Mouse (Mus musculus) A20 (cell line): Measurements from ENCODE around the gene 2310030G06Rik.

Experiments
- DNase-seq: peaks from one replicate; pipeline ENCODE4 v3.0.0-alpha.2; 2011; ENCODE audit warnings: low read depth, low spot score

2310030G06Rik gene

GRCm38 (mm10) chr9:50700921-50701691, 45.2 kb downstream of the 2310030G06Rik start:
- DNase-seq = no peak

GRCm38 (mm10) chr9:50698418-50699409, 47.6 kb downstream of the 2310030G06Rik start:
- no peak for DNase-seq

DNA sequence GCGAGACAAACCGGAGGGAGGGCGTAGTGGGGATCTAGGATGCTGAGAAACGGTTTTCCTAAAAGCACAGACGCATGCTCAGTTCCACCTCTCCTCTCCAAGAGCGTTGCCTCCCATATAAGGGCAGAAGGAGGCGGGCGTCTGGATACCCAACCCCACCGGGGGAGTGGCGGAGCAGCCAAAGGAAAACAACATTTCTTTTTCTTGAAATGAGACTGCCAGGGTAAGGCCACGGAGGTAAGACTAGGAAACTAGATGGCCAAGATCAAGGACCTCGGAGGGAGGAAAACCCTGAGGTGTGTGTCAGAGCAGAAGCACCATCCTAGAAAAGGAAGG, 48.7 kb downstream of the 2310030G06Rik start:
- DNase-seq = peak; percentile 19

DNA sequence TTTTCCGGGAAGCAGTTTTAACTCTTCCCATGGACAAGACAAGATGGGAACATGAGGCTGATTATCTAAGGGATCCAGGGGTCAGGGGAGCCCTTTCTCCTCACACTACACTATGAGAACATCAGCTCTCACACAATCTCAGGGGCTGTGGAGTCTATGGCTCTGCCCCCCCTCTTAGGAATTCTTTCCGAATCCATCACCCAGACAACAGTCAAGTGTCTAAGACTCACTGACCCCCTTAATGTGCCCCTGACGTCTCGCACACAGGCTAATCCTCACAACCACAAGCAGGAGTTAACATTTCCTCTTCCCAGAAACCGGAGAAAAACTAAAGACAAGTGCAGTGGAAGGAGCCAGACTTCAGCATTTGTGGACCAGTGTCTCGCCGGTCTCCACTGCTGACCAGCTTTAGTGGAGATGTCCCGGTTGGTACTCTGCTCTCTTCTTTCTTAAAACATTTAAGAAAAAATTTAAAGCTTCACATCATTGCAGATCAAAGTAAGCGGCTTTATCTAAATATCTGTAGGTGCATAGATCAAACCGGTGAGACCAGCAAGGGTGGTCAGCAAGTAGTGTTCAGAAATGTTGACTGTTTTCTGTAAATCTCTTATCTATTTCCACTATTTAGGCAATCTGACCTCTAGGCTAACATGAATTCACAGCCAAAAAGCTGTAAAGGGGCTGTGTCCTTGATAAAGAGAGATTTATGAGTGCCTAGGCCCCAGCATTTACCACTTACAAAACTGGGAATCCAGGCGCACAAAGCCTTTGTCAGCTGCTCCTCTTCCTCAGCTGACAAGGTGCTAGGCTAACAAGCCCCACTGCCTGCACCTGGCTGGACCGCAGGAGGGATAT, 49.3 kb downstream of the 2310030G06Rik start:
- DNase-seq = no peak

GRCm38 (mm10) chr9:50695153-50695552, 51.2 kb downstream of the 2310030G06Rik start:
- DNase-seq = no peak

DNA sequence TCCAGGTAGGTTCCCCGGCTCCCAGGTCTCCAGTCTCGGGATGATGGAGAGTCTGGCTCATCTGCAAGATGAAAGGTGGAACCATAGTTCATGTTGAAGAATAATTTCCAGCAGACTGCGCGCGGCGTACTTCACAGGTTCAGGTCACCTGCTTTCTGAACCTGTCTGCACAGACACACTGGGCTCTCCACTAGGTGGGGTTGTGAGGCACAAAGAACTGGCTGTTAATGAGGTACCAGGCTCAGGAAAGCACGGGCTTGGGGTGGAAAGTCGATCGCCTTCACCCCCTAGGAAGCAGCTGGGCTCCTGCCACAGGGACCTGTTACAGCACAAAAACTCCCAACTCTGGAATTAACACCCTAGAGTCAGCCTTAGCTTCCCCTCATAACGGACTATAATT, 52.7 kb downstream of the 2310030G06Rik start:
- peak; percentile 73 for DNase-seq

DNA sequence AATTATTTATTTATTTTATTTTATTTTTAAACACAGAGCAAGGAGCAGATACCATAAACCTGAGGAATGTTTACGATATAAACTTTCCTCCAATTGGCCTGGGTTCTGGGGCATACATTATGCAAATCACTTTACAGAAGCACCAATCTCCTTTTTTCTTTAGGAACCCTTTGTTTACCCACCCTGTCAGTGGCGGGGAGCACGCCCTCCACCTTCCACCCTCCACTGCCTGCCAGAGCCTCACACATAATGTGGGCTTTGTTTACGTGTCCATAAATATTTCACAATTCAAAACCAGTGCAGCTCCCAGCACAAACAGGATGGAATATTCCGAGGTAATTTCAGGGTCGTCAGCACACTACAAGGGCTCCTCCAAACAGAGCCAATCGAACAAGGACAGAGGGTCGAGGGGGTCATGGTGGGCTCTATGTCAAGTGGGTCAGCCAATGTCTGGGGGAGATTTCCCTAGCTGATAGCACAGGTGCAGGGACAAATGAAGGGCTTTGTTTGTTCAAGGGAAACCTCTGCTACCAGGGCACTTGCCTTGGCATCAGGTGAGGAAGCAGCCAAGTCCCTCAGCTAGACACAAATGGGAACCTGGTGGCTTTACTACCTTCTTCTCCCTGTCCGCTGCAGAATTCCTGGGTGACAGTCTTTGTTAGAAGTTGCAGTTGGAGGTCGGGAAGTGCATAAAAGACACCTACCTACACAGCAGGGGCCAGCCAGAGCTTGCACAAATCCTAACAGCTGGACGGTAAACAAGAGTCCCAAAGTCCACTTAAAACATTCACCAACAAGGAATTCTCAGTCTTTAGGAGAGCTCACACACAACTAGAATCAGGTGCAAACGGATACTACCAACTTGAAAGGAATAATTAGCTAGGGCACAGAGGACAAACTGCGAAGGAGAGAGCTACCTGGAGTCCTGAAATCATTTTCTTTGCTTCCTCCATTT, 53.4 kb downstream of the 2310030G06Rik start:
- no peak for DNase-seq
